Mouse (Mus musculus): ENCODE data around the gene Prdx5. TPM values are rescaled to one million over a fixed set of nuclear protein-coding genes. Genes with fewer than 3 reads are reported as not detected.
A peak's percentile ranks its signal among the peaks of the same experiment; 100 is the strongest.

Prdx5 gene
- total and polyA plus RNA-seq, 3 experiments: 59.2 to 210 (median 208) TPM

DNA sequence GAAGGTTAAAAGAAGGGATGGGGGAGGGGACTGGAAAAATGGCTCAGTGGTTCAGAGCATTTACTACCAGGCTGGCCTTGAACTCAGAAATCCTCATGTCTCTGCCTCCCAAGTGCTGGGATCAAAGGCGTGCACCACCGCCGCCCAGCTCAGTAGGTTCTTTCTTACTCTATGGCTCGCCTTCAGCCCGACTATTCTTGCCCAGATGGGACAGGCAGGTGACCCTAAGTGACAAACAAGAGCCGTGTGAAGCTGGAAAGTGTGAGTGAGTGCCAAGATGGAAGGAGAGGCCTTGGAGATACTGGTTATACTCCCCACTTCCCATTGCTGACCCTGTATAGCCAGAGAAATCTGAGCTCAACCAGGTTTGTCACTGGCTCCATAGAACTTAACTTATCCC, 33.8 kb upstream of the Prdx5 start:
- DNase-seq (ENCODE audit: low spot score): no peak
- Histone ChIP-seq H3K27me3 (ENCODE audit: insufficient read depth, low read length) (no peaks in the 10 kb centered on the region), H3K36me3 (replicated peaks) (peaks cover 55% of the 10 kb centered on the region), H3K4me3 (ENCODE audit: low read depth, low read length) (no peak overlapping the region; the same call in 1 of the 2 replicates), H3K4me1 (ENCODE audit: insufficient read depth, low read depth, low read length) (peaks cover 54% of the 10 kb centered on the region), H3K9me3 (replicated peaks) (no peaks in the 10 kb centered on the region)
- ATAC-seq (ENCODE audit: extremely low read depth, insufficient number of reproducible peaks, low FRiP score, poor library complexity, severe bottlenecking): no peak
- no peak for TF ChIP-seq GATA1 (IDR thresholded peaks at IDR 0.05; ENCODE audit: borderline replicate concordance, low read length)
- TF ChIP-seq TAL1 (conservative IDR thresholded peaks at IDR 0.05; ENCODE audit: low read depth, low read length): no peak
- TF ChIP-seq POLR2AphosphoS5 (IDR thresholded peaks at IDR 0.05; ENCODE audit: insufficient replicate concordance, low read depth, low read length): no peak
- no peak for TF ChIP-seq CTCF (IDR thresholded peaks at IDR 0.05; ENCODE audit: low read depth, low read length)
- TF ChIP-seq GATA2 (IDR thresholded peaks at IDR 0.05; ENCODE audit: borderline replicate concordance, low read depth, low read length): no peak

DNA sequence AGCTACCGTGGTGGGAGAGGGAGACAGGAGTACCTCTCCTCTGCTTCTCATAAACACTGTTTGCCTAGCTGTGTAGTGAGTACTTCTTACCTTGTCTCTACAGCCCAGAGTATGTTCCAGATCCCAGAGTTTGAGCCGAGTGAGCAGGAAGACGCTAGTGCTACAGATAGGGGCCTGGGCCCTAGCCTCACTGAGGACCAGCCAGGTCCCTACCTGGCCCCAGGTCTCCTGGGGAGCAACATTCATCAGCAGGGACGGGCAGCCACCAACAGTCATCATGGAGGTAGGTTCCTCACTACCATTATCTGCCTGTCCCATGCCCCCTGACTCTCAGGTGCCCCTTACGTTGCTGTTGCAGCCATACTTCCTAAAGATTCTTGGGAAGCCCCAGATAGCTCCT, 32.9 kb upstream of the Prdx5 start:
- Histone ChIP-seq H3K4me1 (ENCODE audit: insufficient read depth, low read depth, low read length) (peaks cover 47% of the 10 kb centered on the region), H3K27me3 (ENCODE audit: insufficient read depth, low read length) (no peaks in the 10 kb centered on the region), H3K9me3 (replicated peaks) (no peaks in the 10 kb centered on the region), H3K36me3 (replicated peaks) (peaks cover 55% of the 10 kb centered on the region), H3K4me3 (ENCODE audit: low read depth, low read length) (peak overlapping the region; percentile 84)
- ATAC-seq (ENCODE audit: extremely low read depth, insufficient number of reproducible peaks, low FRiP score, poor library complexity, severe bottlenecking): no peak
- no peak for DNase-seq (ENCODE audit: low spot score)
- TF ChIP-seq CTCF (IDR thresholded peaks at IDR 0.05; ENCODE audit: low read depth, low read length): no peak
- TF ChIP-seq POLR2AphosphoS5 (IDR thresholded peaks at IDR 0.05; ENCODE audit: insufficient replicate concordance, low read depth, low read length): no peak
- TF ChIP-seq GATA1 (IDR thresholded peaks at IDR 0.05; ENCODE audit: borderline replicate concordance, low read length): no peak
- no peak for TF ChIP-seq TAL1 (conservative IDR thresholded peaks at IDR 0.05; ENCODE audit: low read depth, low read length)
- TF ChIP-seq GATA2 (IDR thresholded peaks at IDR 0.05; ENCODE audit: borderline replicate concordance, low read depth, low read length): no peak

DNA sequence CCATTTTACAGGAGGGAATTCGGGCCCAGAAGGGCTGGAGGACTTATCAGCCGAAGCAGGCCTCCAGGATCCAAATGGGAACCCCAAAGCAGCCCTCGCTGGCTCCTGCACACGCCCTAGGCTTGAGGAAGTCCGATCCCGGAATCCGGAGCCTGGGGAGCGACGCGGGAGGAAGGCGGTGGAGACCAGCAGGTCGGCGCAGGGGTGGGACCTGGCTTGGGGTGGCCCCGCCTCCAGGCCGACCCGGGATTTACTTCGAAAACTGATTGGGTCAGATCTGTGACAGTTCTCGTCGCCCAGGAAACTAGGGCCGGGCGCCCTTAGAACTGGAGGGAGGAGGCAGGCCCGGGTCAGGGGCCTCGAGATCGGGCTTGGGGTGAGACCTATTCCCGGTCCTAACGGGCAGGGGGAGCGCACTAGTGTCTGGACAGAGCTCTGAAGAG, 32.4 kb upstream of the Prdx5 start, which contains the start of gene Gpr137:
TSS of gene Gpr137 (minus strand) at position 232 of the 443 bp plus-strand sequence.
- H3K27me3 ChIP-seq (ENCODE audit: insufficient read depth, low read length): no peaks in the 10 kb centered on the region
- peaks cover 55% of the 10 kb centered on the region for H3K36me3 ChIP-seq (replicated peaks)
- TF ChIP-seq POLR2AphosphoS5 (IDR thresholded peaks at IDR 0.05; ENCODE audit: insufficient replicate concordance, low read depth, low read length) (no peak), GATA2 (IDR thresholded peaks at IDR 0.05; ENCODE audit: borderline replicate concordance, low read depth, low read length) (no peak), CTCF (IDR thresholded peaks at IDR 0.05; ENCODE audit: low read depth, low read length) (no peak)
- H3K4me1 ChIP-seq (ENCODE audit: insufficient read depth, low read depth, low read length): peaks cover 44% of the 10 kb centered on the region
- ATAC-seq (ENCODE audit: extremely low read depth, insufficient number of reproducible peaks, low FRiP score, poor library complexity, severe bottlenecking) (peak; percentile 83), DNase-seq (ENCODE audit: low spot score) (peak; percentile 97)
- H3K9me3 ChIP-seq (replicated peaks): no peaks in the 10 kb centered on the region
- H3K4me3 ChIP-seq (ENCODE audit: low read depth, low read length): peak within 1 kb of the TSS; percentile 84

DNA sequence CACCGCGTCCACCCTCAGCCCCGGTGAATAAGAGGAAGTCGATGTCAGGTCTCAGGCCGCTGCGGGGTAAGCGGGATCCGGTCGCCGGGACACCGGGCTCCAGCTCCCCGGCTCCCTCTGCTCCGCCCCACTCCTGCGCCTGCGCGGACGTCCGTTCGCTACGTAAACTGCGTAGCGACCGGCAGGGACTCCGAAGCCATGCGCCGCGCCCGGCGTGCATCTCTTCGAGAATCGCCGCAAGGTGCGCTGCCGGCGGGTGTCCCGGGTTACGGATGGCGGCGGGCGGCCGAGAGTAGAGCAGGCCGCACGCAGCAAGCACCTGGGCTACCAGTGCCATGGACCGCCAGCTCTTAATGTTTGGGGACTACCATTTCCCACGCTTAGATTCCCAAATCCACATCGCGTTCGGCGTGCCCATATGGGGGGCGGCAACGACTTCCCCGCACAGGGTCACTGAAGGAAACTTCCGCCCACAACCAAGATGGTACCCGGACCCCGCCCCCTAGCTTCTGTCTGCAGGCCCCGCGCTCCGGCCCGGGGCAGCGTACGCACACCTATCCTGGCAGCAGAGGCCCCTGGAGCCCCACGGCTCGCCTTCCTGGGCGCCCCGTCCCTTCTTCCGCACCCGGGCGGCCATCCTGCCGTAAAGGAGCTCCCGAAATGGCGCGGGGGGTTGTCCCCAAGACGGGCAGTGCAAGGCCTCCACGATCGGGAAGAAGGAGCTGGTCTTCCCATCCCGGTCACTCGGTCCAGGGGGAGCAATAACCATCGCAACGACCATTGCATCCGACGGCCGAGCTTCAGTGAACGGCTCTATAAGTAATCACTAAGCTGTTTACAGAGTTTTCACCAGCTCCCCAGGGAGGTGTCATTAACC, 31.7 kb upstream of the Prdx5 start, which contains the start of gene Bad:
TSS of gene Bad (plus strand) at position 490 of the 877 bp plus-strand sequence.
- TF ChIP-seq POLR2AphosphoS5 (IDR thresholded peaks at IDR 0.05; ENCODE audit: insufficient replicate concordance, low read depth, low read length) (no peak), GATA1 (IDR thresholded peaks at IDR 0.05; ENCODE audit: borderline replicate concordance, low read length) (no peak), GATA2 (IDR thresholded peaks at IDR 0.05; ENCODE audit: borderline replicate concordance, low read depth, low read length) (no peak), CTCF (IDR thresholded peaks at IDR 0.05; ENCODE audit: low read depth, low read length) (no peak), TAL1 (conservative IDR thresholded peaks at IDR 0.05; ENCODE audit: low read depth, low read length) (no peak)
- Histone ChIP-seq H3K4me3 (ENCODE audit: low read depth, low read length) (peak within 1 kb of the TSS; percentile 84), H3K36me3 (replicated peaks) (peaks cover 49% of the 10 kb centered on the region), H3K27me3 (ENCODE audit: insufficient read depth, low read length) (no peaks in the 10 kb centered on the region), H3K4me1 (ENCODE audit: insufficient read depth, low read depth, low read length) (peaks cover 44% of the 10 kb centered on the region), H3K9me3 (replicated peaks) (no peaks in the 10 kb centered on the region)
- peak; percentile 35; the same call in 1 of the 2 replicates for ATAC-seq (ENCODE audit: extremely low read depth, insufficient number of reproducible peaks, low FRiP score, poor library complexity, severe bottlenecking)
- peak; percentile 96 for DNase-seq (ENCODE audit: low spot score)

DNA sequence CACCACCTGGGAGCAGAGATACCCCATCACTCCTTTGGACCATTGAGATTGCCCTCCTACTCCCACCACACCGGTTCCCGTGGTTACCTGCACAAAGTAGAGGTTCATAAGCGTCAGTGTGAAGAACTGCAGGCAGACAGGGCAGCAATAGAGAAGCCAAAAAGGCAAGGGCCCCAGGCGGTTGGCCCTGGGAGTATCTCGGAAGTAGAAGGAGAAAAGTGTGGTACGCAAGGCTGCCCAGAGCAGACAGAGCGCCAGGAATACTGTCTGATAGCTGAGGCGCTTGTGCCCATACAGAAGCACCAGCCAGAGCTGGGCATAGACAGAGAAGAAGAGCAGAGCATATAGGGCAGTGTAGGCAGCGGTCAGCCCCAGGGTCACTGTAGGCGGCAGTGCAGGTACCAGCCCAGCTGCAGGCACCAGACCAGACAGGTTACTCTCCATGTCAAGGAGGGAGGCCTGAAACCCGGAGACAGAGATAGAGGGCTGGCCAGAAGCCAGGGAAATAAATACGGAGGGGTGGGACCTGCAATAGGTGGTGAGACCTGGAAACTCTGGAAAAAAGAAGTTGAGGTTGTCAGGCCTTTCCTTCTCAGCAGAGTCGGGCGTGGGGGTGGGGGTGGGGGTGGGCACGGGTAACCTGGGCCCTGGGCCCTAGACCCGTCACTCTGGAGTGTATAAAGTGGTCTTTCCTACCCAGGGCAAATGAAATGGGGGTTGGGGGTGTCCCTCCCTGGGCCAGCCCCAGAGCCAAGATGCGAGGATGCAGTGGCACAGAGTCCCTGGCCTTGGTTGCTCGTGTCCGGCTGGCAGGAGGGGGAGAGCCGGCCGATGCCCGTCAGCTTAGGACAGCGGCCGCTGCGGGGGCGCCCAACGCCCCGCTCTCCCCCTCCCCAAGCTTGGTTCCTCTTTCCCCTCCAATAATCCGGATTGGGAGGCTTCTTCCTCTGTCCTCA, 30.8 kb upstream of the Prdx5 start:
- ATAC-seq (ENCODE audit: extremely low read depth, insufficient number of reproducible peaks, low FRiP score, poor library complexity, severe bottlenecking) (no peak), DNase-seq (ENCODE audit: low spot score) (peak; percentile 26)
- Histone ChIP-seq H3K4me1 (ENCODE audit: insufficient read depth, low read depth, low read length) (peaks cover 37% of the 10 kb centered on the region), H3K36me3 (replicated peaks) (peaks cover 39% of the 10 kb centered on the region), H3K9me3 (replicated peaks) (no peaks in the 10 kb centered on the region), H3K27me3 (ENCODE audit: insufficient read depth, low read length) (peaks cover 4% of the 10 kb centered on the region; the same call in 1 of the 2 replicates), H3K4me3 (ENCODE audit: low read depth, low read length) (peak overlapping the region; percentile 84)
- TF ChIP-seq TAL1 (conservative IDR thresholded peaks at IDR 0.05; ENCODE audit: low read depth, low read length) (no peak), CTCF (IDR thresholded peaks at IDR 0.05; ENCODE audit: low read depth, low read length) (no peak), POLR2AphosphoS5 (IDR thresholded peaks at IDR 0.05; ENCODE audit: insufficient replicate concordance, low read depth, low read length) (no peak)
